Mouse (Mus musculus) splenic B cell, adult 2 months (primary cell): ENCODE results near the gene Gm5475.

ENCODE experiments used
- DNase-seq: peaks from one replicate; pipeline ENCODE4 v3.0.0-alpha.2; 2011; ENCODE audit warnings: low read depth, low spot score
- H3K27me3 ChIP-seq: 2 replicates; pipeline ENCODE4 v1.6.1; 2012; ENCODE audit warnings: mild to moderate bottlenecking, low read length, moderate library complexity, mixed read lengths; ENCODE audit not compliant: control insufficient read depth, poor library complexity, insufficient read depth, severe bottlenecking
- H3K36me3 ChIP-seq: 2 replicates; pipeline ENCODE4 v1.6.1; 2012; ENCODE audit warnings: mild to moderate bottlenecking, low read length, moderate library complexity, mixed read lengths; ENCODE audit not compliant: control insufficient read depth, poor library complexity, insufficient read depth, severe bottlenecking

Gene Gm5475

GRCm38 (mm10) chr15:100421059-100421757 is 739 bp upstream of the Gm5475 start:
- DNase-seq, result peak; percentile 13
- Histone ChIP-seq H3K36me3 (no peaks in the 10 kb centered on the region), H3K27me3 (no peaks in the 10 kb centered on the region; the same call in 1 of the 2 replicates)

- no peaks in the 10 kb centered on the region for H3K36me3 ChIP-seq
- no peaks in the 10 kb centered on the region; the same call in 1 of the 2 replicates for H3K27me3 ChIP-seq
- DNase-seq, result no peak
Measured at GRCm38 (mm10) chr15:100422476-100422875, 529 bp downstream of the Gm5475 start.

GRCm38 (mm10) chr15:100422899-100423860 is 1.2 kb downstream of the Gm5475 start:
- H3K36me3 ChIP-seq, result no peaks in the 10 kb centered on the region
- DNase-seq, result peak; percentile 92

GRCm38 (mm10) chr15:100423916-100424315 is 2.0 kb downstream of the Gm5475 start:
- H3K36me3 ChIP-seq, result no peaks in the 10 kb centered on the region
- H3K27me3 ChIP-seq, result no peaks in the 10 kb centered on the region; the same call in 1 of the 2 replicates
- peak; percentile 32 for DNase-seq

More at GRCm38 (mm10) chr15:100422899-100423860, 1.2 kb downstream of the Gm5475 start:
- H3K27me3 ChIP-seq, result no peaks in the 10 kb centered on the region; the same call in 1 of the 2 replicates

GRCm38 (mm10) chr15:100424396-100425122 is 2.6 kb downstream of the Gm5475 start, which contains the start of gene Slc11a2:
Slc11a2 (minus strand) TSS chr15:100425072.
- Histone ChIP-seq H3K27me3 (no peaks in the 10 kb centered on the region; the same call in 1 of the 2 replicates), H3K36me3 (no peaks in the 10 kb centered on the region)
- DNase-seq, result peak; percentile 54

- Histone ChIP-seq H3K36me3 (no peaks in the 10 kb centered on the region), H3K27me3 (no peaks in the 10 kb centered on the region; the same call in 1 of the 2 replicates)
- no peak for DNase-seq
Measured at GRCm38 (mm10) chr15:100428296-100428905, 6.5 kb downstream of the Gm5475 start.

- Histone ChIP-seq H3K27me3 (no peaks in the 10 kb centered on the region), H3K36me3 (no peaks in the 10 kb centered on the region)
- DNase-seq, result no peak
Measured at GRCm38 (mm10) chr15:100429959-100430565, 8.1 kb downstream of the Gm5475 start.

GRCm38 (mm10) chr15:100433234-100433633 is 11.3 kb downstream of the Gm5475 start:
- DNase-seq, result no peak
- Histone ChIP-seq H3K36me3 (no peaks in the 10 kb centered on the region), H3K27me3 (no peaks in the 10 kb centered on the region)

- DNase-seq, result no peak
- Histone ChIP-seq H3K36me3 (no peaks in the 10 kb centered on the region), H3K27me3 (no peaks in the 10 kb centered on the region)
Measured at GRCm38 (mm10) chr15:100436112-100436511, 14.2 kb downstream of the Gm5475 start.

GRCm38 (mm10) chr15:100436518-100436917 is 14.6 kb downstream of the Gm5475 start:
- DNase-seq, result no peak
- Histone ChIP-seq H3K36me3 (no peaks in the 10 kb centered on the region), H3K27me3 (no peaks in the 10 kb centered on the region)

GRCm38 (mm10) chr15:100443126-100443922 is 21.4 kb downstream of the Gm5475 start:
- no peaks in the 10 kb centered on the region for H3K27me3 ChIP-seq
- peak; percentile 94 for DNase-seq
- H3K36me3 ChIP-seq, result no peaks in the 10 kb centered on the region

- no peaks in the 10 kb centered on the region for H3K36me3 ChIP-seq
- DNase-seq, result no peak
- no peaks in the 10 kb centered on the region for H3K27me3 ChIP-seq
Measured at GRCm38 (mm10) chr15:100446887-100447286, 24.9 kb downstream of the Gm5475 start.

- no peak for DNase-seq
- Histone ChIP-seq H3K27me3 (no peaks in the 10 kb centered on the region), H3K36me3 (no peaks in the 10 kb centered on the region)
Measured at GRCm38 (mm10) chr15:100448572-100448971, 26.6 kb downstream of the Gm5475 start.
